Mouse (Mus musculus): ENCODE measurements at regions not wholly inside any gene's neighbourhood (a gene's known extent, or its start where the extent isn't known, plus 50 kb on each side); places are given as distances from the start of the nearest gene placed in this dataset.

- no peak for ATAC-seq (ENCODE audit: extremely low read depth, insufficient number of reproducible peaks, low FRiP score, poor library complexity, severe bottlenecking)
Measured at GRCm38 (mm10) chr6:117084211-117084610, 84.1 kb upstream of the Cxcl12 start.

GRCm38 (mm10) chr6:117084833-117085500 is 83.4 kb upstream of the Cxcl12 start:
- no peak for ATAC-seq (ENCODE audit: extremely low read depth, insufficient number of reproducible peaks, low FRiP score, poor library complexity, severe bottlenecking)

- ATAC-seq (ENCODE audit: extremely low read depth, insufficient number of reproducible peaks, low FRiP score, poor library complexity, severe bottlenecking) = no peak
Measured at GRCm38 (mm10) chr6:117094742-117095141, 73.6 kb upstream of the Cxcl12 start.

GRCm38 (mm10) chr6:117099871-117100270 is 68.5 kb upstream of the Cxcl12 start:
- no peak for ATAC-seq (ENCODE audit: extremely low read depth, insufficient number of reproducible peaks, low FRiP score, poor library complexity, severe bottlenecking)

GRCm38 (mm10) chr6:117102693-117103092 is 65.6 kb upstream of the Cxcl12 start:
- ATAC-seq (ENCODE audit: extremely low read depth, insufficient number of reproducible peaks, low FRiP score, poor library complexity, severe bottlenecking) = no peak

GRCm38 (mm10) chr6:117104047-117104446 is 64.3 kb upstream of the Cxcl12 start:
- no peak for ATAC-seq (ENCODE audit: extremely low read depth, insufficient number of reproducible peaks, low FRiP score, poor library complexity, severe bottlenecking)

- no peak for ATAC-seq (ENCODE audit: extremely low read depth, insufficient number of reproducible peaks, low FRiP score, poor library complexity, severe bottlenecking)
Measured at GRCm38 (mm10) chr6:117104463-117104862, 63.9 kb upstream of the Cxcl12 start.

- no peak for ATAC-seq (ENCODE audit: extremely low read depth, insufficient number of reproducible peaks, low FRiP score, poor library complexity, severe bottlenecking)
Measured at GRCm38 (mm10) chr6:117105182-117105589, 63.1 kb upstream of the Cxcl12 start.

DNA sequence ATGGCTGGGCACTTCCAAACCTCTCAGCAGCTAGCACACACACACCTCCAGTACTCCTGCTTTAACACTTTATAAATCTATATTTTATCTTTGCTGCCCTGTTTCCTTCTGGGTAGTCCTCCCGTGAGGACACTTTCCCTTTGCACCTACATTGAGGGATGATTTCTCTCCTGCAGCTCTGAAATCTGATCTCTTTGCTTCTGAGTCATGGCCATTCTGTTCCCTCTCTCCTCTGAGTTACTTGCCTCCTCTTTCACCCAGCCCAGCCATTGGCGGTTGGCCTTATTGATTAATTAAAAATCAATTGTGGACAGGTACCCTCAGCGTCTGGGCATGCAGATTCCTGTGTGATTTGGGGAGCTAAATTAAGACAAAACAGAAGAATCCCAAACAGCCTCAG is 58.0 kb upstream of the Cxcl12 start:
- ATAC-seq (ENCODE audit: extremely low read depth, insufficient number of reproducible peaks, low FRiP score, poor library complexity, severe bottlenecking) = no peak

- ATAC-seq (ENCODE audit: extremely low read depth, insufficient number of reproducible peaks, low FRiP score, poor library complexity, severe bottlenecking) = no peak
Measured at GRCm38 (mm10) chr6:117114859-117115258, 53.5 kb upstream of the Cxcl12 start.

DNA sequence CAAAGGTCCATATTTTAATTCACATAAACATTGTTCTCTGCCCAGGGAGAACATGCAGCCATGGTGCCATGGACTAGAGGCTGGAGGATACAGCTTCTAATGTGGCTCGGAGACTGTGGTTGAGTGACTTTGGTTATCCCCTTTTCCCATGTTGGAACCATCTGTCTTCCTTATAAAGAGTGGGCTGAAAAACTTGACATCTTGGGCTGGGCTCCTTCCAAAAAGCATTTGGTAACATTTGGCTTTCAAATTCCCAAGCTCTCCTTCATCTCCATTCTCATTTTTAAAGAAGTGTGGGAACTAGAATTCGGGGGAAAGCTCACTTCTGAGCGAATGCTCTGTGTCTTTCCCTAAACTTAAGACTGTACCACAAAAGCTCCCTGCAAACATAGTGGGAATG is 50.3 kb upstream of the Cxcl12 start:
- ATAC-seq (ENCODE audit: extremely low read depth, insufficient number of reproducible peaks, low FRiP score, poor library complexity, severe bottlenecking) = no peak
